Mouse (Mus musculus): ENCODE results near the gene Glt8d2.

- TF ChIP-seq CTCF (IDR thresholded peaks at IDR 0.05; ENCODE audit: borderline replicate concordance, extremely low read depth, insufficient read depth, insufficient read length) (no peak), POLR2A (IDR thresholded peaks at IDR 0.05; ENCODE audit: borderline replicate concordance, extremely low read depth, insufficient read depth, insufficient read length, poor library complexity, severe bottlenecking) (no peak)
These were observed 61.3 kb downstream of the Glt8d2 start for GRCm38 (mm10) chr10:82629111-82629585.

Measured in brain, embryonic 14.5 days (tissue).